Mouse (Mus musculus): ENCODE results near the gene Ddx4. TPM values are rescaled to one million over a fixed set of nuclear protein-coding genes. Genes with fewer than 3 reads are reported as not detected.
A peak's percentile ranks its signal among the peaks of the same experiment; 100 is the strongest.
"Not testable (repeated sequence)": the region's sequence is repeated elsewhere in the genome, so short reads cannot be mapped to it uniquely, and the experiment has no call there.

The Ddx4 gene
- polyA plus RNA-seq, 1 experiment: 0.05 TPM

DNA sequence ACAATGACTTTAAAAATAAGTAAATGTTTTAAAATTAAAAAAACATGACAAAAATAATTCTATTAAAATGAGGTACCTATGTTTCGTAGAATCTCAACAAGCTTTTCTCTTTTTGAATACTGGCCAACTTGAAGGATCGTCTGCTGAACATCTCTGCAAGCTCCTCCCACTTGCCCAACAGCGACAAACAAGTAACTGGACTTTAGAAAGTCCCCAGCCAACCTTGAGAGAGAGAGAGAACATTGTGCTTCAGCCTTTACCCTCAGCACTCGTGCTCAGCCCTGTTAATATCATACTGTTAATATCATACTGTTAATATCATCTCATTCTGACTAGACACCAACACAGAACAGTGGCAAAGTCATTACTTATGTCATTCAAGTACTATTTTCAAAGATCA lies 47.9 kb downstream of the Ddx4 start:
- WGBS: 45% methylated on average over 4 of the region's 4 CpGs
- TF ChIP-seq POLR2A (IDR thresholded peaks at IDR 0.05; ENCODE audit: low read depth, low read length) (no peak), CTCF (conservative IDR thresholded peaks at IDR 0.05; ENCODE audit: insufficient read depth, insufficient read length, low read depth, low read length) (no peak)
- H3K36me3 ChIP-seq (ENCODE audit: control insufficient read depth, insufficient read depth, low read length): no peaks in the 10 kb centered on the region
- H3K4me1 ChIP-seq (ENCODE audit: control insufficient read depth, insufficient read depth, low read length): no peaks in the 10 kb centered on the region
- DNase-seq: peak; percentile 45
- no peak overlapping the region for H3K4me3 ChIP-seq (ENCODE audit: insufficient read depth, low read depth, low read length)
- no peak overlapping the region for H3K27ac ChIP-seq (ENCODE audit: insufficient read depth, low read depth, low read length)
- no peaks in the 10 kb centered on the region for H3K27me3 ChIP-seq (replicated peaks; ENCODE audit: control insufficient read depth, insufficient read depth, low read length)

DNA sequence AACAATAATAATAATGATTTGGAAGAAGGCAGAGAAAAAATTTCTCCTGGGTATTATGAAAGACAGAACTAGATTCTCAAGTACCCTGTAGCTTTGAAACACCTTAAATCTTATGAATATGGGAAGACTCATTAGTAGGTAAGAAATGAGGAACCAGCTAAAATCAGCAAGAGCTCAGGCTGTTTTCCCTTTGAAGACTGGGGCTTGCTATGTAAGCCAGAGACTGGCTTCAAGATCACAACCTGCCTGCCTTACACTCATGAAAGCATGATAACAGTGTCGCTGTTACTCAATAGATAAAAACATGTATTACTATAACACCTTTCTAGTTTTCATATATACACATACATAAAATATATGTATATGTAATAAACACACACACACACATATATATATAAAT lies 48.4 kb downstream of the Ddx4 start:
- 97% methylated on average over 1 of the region's 1 CpGs for WGBS
- TF ChIP-seq CTCF (conservative IDR thresholded peaks at IDR 0.05; ENCODE audit: insufficient read depth, insufficient read length, low read depth, low read length) (no peak), POLR2A (IDR thresholded peaks at IDR 0.05; ENCODE audit: low read depth, low read length) (no peak)

DNA sequence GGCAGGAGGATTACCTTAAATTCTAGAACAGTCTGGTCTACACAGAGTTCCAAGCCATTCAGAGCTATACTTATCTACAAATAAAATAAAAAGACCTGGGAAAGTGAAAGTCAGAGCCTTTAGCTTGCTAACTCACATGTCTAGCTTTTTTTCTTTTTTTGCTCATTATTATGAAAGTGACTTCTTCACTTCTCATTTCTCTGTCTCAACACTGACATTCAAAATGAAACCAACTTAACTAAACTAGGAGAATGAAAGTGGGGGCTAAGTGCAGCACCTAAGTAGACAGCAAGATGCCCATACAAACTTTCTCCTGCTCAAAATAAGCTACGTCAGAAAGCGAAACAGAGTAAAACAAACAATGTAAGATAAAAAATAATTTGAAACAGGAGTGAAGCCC lies 49.7 kb downstream of the Ddx4 start:
- 91% methylated on average over 2 of the region's 2 CpGs for WGBS
- Histone ChIP-seq H3K27me3 (replicated peaks; ENCODE audit: control insufficient read depth, insufficient read depth, low read length) (no peaks in the 10 kb centered on the region), H3K27ac (ENCODE audit: insufficient read depth, low read depth, low read length) (no peak overlapping the region), H3K4me1 (ENCODE audit: control insufficient read depth, insufficient read depth, low read length) (no peaks in the 10 kb centered on the region), H3K36me3 (ENCODE audit: control insufficient read depth, insufficient read depth, low read length) (no peaks in the 10 kb centered on the region), H3K4me3 (ENCODE audit: insufficient read depth, low read depth, low read length) (no peak overlapping the region)
- no peak for DNase-seq
- TF ChIP-seq CTCF (conservative IDR thresholded peaks at IDR 0.05; ENCODE audit: insufficient read depth, insufficient read length, low read depth, low read length) (no peak), POLR2A (IDR thresholded peaks at IDR 0.05; ENCODE audit: low read depth, low read length) (no peak)

More for the DNA sequence above, 48.4 kb downstream of the Ddx4 start:
- Histone ChIP-seq H3K27ac (ENCODE audit: insufficient read depth, low read depth, low read length) (no peak overlapping the region), H3K36me3 (ENCODE audit: control insufficient read depth, insufficient read depth, low read length) (no peaks in the 10 kb centered on the region), H3K4me3 (ENCODE audit: insufficient read depth, low read depth, low read length) (no peak overlapping the region), H3K27me3 (replicated peaks; ENCODE audit: control insufficient read depth, insufficient read depth, low read length) (no peaks in the 10 kb centered on the region), H3K4me1 (ENCODE audit: control insufficient read depth, insufficient read depth, low read length) (no peaks in the 10 kb centered on the region)
- DNase-seq: no peak

DNA sequence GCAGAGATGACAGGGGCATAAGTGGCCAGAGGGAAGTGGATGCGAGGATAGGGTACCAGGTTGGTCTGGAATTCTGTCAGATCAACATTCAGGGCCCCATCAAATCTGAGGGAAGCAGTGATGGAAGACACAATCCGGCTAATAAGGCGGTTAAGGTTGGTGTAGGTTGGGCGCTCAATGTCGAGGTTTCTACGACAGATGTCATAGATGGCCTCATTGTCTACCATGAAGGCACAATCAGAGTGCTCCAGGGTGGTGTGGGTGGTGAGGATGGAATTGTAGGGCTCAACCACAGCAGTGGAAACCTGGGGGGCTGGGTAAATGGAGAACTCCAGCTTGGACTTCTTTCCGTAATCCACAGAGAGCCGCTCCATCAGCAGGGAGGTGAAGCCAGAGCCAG lies 58.0 kb downstream of the Ddx4 start, which contains the start of gene Il31ra:
TSS of gene Il31ra (minus strand) at position 101 of the 400 bp plus-strand sequence.
- not testable (repeated sequence) for H3K27me3 ChIP-seq (replicated peaks; ENCODE audit: control insufficient read depth, insufficient read depth, low read length); H3K4me3 ChIP-seq (ENCODE audit: insufficient read depth, low read depth, low read length); H3K4me1 ChIP-seq (ENCODE audit: control insufficient read depth, insufficient read depth, low read length); H3K27ac ChIP-seq (ENCODE audit: insufficient read depth, low read depth, low read length); H3K36me3 ChIP-seq (ENCODE audit: control insufficient read depth, insufficient read depth, low read length); DNase-seq
- WGBS: 97% methylated on average over 5 of the region's 8 CpGs

DNA sequence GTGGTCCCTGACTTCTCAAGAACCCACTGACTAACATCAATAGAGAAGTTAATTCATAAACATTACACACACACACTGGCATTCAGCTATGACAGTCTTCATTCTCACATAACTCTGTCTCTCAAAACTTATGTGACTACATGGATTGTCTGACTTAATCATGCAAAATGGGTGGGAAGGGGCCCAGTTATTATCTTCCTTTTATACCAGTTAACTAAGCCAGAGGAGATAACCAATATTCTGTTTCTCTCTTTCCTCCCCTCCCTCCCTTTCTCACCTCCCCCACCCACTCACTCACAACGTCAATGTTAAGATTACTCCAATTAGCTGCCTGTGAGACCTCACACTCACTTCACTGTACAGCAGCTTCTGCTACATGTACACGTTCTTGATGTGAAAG lies 62.0 kb downstream of the Ddx4 start:
- DNase-seq: no peak
- no peak for TF ChIP-seq CTCF (conservative IDR thresholded peaks at IDR 0.05; ENCODE audit: insufficient read depth, insufficient read length, low read depth, low read length)
- TF ChIP-seq POLR2A (IDR thresholded peaks at IDR 0.05; ENCODE audit: low read depth, low read length): no peak
- Histone ChIP-seq H3K4me3 (ENCODE audit: insufficient read depth, low read depth, low read length) (no peak overlapping the region), H3K27ac (ENCODE audit: insufficient read depth, low read depth, low read length) (no peak overlapping the region), H3K27me3 (replicated peaks; ENCODE audit: control insufficient read depth, insufficient read depth, low read length) (no peaks in the 10 kb centered on the region), H3K36me3 (ENCODE audit: control insufficient read depth, insufficient read depth, low read length) (no peaks in the 10 kb centered on the region), H3K4me1 (ENCODE audit: control insufficient read depth, insufficient read depth, low read length) (no peaks in the 10 kb centered on the region)
- WGBS: 48% methylated on average over 2 of the region's 2 CpGs

DNA sequence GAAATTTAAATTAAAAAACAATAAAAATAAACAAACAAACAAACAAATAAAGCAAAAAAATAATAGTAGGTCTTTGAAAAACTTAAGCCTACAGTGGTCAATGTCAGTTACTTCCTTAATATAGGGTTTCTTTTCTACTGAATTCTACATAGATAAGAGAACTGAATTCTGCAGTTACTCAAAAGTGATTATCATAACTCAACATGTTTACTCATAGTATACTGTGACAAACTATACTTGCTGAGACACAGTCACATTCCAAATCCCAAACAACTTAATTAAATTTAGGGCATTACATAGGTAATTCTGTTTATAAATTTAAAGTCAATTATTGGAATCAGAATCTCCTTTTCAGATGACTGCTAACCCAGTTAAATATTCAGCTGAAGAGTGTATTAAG lies 62.6 kb downstream of the Ddx4 start:
- Histone ChIP-seq H3K4me3 (ENCODE audit: insufficient read depth, low read depth, low read length) (no peak overlapping the region), H3K27me3 (replicated peaks; ENCODE audit: control insufficient read depth, insufficient read depth, low read length) (no peaks in the 10 kb centered on the region), H3K4me1 (ENCODE audit: control insufficient read depth, insufficient read depth, low read length) (no peaks in the 10 kb centered on the region), H3K27ac (ENCODE audit: insufficient read depth, low read depth, low read length) (no peak overlapping the region), H3K36me3 (ENCODE audit: control insufficient read depth, insufficient read depth, low read length) (no peaks in the 10 kb centered on the region)
- TF ChIP-seq POLR2A (IDR thresholded peaks at IDR 0.05; ENCODE audit: low read depth, low read length) (no peak), CTCF (conservative IDR thresholded peaks at IDR 0.05; ENCODE audit: insufficient read depth, insufficient read length, low read depth, low read length) (no peak)
- DNase-seq: no peak

DNA sequence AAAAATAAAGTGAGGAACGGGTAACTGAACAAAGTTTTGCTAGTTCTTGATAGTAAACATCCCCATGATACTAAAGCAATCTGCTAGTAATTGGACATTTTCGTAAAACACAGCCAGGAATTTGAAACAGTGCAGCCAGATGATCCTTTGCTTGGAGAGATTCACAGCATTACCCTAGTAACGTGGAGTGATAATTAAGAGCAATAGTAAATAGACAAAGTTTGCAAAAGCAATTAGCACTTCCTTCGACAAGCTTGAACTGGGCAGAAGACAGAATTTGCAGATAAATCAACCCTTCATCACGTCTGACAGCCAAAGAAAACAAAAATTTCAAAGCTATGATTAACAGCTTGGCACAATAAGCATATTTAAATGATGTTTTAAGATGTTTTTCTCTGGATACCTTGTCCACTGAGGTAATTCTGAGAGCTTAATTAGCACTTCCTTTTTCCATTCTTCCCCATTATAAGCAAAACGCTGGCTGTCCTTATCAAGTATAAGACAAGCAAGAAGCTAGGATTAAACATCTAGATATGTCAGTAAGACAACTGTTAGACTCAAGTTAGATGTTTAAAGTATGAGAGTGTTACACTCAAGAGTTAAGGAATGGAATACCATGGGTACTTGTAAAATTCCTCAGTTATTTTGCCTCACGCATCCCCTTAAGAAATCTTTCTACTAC lies 67.6 kb downstream of the Ddx4 start:
- no peaks in the 10 kb centered on the region for H3K36me3 ChIP-seq (ENCODE audit: control insufficient read depth, insufficient read depth, low read length)
- H3K27me3 ChIP-seq (replicated peaks; ENCODE audit: control insufficient read depth, insufficient read depth, low read length): no peaks in the 10 kb centered on the region
- H3K4me1 ChIP-seq (ENCODE audit: control insufficient read depth, insufficient read depth, low read length): no peaks in the 10 kb centered on the region
- H3K27ac ChIP-seq (ENCODE audit: insufficient read depth, low read depth, low read length): no peak overlapping the region
- no peak for DNase-seq
- no peak overlapping the region for H3K4me3 ChIP-seq (ENCODE audit: insufficient read depth, low read depth, low read length)
- WGBS: 54% methylated on average over 7 of the region's 7 CpGs
- TF ChIP-seq CTCF (conservative IDR thresholded peaks at IDR 0.05; ENCODE audit: insufficient read depth, insufficient read length, low read depth, low read length) (no peak), POLR2A (IDR thresholded peaks at IDR 0.05; ENCODE audit: low read depth, low read length) (no peak)
